Mouse (Mus musculus) T-cell, adult 2 months (primary cell): ENCODE measurements around the gene Tnik.

Experiments
- DNase-seq: peaks from one replicate; pipeline ENCODE4 v3.0.0; 2022; ENCODE audit warnings: low spot score

The Tnik gene

DNA sequence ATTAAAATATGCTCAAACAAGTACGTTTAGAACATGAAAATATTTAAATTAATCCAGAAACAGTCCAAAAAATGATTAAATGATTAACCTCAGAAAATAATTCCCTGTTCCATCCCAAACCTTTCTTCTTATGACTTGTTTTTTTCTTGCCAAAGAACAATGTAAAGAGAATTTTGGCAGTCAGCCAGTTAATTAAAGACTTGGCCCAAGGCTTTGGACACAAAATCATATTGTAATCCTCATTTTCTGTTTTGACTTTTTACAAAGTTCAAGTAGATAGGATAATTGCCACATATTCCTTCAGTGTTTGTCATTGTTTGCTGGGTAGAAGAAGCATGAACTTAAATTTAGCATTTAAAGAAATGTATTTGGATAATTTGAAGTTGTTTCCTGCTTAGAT, 353.4 kb downstream of the Tnik start:
- DNase-seq = no peak

DNA sequence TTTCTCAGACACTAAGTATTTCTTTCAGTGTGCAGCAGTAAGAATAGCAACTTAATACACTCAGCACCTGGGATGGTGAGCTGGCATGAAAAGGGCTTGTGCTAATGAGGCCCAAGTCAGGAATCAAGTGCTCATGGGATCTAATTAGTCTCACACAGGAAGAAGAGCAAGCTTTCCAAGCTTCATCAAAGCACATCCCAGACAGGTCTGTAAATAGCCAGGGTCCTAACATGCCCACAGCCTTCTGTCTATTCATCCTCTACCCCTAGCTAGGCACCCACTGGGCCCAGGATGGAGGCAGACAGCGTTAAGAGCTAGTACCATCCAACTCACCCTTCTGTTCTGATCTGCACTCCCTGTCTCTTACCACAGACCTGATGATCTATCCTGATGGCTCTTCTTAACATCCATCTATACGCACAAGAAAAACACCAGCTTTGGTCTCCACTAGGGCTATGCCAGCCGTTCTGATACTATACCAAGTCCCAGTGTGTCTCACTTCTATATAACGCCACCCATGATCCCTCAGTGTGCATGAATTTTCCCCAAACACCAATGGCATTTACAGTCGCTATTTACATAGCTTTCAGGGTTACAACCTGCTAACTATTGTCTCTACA, 354.1 kb downstream of the Tnik start:
- no peak for DNase-seq

DNA sequence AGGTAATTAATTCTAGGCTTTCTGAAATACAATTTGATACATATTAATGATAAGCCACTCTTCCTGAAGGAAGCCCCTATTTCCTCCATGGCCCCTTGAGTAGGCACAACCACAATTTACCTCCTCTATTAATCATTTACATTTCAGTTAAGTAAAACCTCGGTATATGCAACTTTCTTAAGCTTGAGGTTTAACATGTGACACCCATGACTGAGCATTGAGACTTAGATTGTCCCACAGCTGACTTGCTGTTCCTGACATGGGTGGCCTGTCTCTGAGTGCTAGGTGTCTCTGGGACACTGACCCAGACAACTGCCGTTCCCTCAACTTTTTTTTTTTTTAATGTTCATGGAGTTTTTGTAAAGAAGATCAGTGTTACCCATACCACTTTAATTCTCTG, 358.8 kb downstream of the Tnik start:
- no peak for DNase-seq

DNA sequence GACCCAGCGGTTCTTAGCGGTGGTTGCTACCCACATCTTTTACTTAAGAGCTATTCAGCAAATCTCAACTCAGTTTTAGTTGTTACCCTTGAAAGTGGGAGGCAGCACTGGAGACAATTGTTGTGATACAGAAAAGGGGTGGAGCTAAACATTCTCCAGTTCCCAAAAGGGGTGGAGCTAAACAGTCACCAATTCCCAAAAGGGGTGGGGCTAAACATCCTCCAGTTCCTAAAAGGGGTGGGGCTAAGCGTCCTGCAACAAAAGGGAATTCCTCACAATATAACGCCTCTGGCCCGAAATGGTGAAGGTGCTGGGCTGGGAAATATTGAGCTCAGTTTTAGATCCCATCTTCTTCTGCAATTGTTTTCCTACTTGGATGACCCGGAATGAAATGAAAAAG, 363.8 kb downstream of the Tnik start:
- DNase-seq = no peak

DNA sequence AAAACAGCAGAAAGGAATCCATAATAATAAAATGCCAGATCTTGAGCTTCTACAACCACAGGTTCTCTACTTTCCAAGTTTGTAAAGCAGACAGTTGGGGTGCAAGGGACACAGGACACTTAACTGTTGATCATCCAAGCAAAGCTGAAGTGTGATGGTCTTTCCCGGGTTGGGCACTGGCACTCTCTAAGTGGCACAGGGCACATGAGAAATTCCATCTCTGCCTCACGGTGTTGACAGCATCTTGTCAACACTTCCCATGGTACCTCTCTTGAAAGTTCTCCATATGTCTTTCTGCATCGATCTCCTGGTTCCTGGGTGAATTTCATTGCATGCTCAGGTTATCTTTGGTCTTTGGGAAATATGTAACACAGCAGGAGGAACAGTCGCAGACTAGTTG, 373.8 kb downstream of the Tnik start:
- DNase-seq = no peak

DNA sequence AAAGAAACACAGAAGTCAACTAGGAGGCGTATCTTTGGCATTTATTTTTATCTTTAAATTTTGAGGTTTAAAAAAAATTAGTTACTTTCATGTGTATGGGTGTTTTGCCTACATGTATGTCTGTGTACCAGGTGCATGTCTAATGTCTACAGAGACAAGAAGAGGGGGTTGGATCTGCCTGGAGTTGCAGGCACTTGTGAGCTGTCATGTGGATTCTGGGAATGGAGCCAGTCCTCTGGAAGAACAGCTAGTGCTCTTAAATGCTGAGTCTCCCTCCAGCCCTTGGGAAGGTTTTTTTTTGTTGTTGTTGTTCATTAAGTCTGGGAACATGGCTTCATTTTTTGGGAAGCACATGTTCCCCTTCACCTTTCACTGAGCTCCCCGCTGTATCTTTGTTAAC, 375.9 kb downstream of the Tnik start:
- no peak for DNase-seq

DNA sequence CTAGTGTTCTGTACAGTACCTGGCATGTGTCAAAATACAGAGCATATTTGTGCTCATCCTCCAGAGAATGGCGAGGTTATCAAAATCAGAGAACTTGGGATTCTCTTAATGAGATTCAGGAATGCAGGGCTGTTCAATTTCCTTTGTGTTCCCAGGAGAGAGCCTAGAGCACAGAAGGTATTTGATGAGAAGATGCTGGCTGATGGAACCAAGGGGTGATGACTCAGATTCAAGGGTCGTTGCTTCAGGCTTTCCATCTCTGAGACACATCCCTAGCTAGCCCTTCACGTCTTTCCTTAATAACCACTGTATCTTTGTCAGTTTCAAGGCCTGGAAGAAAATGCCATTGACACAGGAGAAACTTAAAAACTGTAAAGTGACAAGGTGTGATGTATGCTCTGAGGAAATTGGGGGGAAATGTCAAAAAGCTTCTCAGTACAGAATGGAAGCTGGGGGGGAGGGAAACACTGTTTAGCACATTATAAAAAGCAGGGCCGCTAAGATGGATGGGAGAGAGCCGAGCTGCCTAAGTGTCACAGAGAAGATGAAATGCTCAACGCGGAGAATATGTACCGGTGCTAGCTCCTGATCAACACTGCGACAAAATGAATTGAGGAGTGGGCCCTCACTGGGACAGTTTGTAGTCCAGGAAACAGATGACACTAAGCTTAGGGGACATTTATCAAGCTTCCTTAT, 380.4 kb downstream of the Tnik start:
- DNase-seq = no peak

DNA sequence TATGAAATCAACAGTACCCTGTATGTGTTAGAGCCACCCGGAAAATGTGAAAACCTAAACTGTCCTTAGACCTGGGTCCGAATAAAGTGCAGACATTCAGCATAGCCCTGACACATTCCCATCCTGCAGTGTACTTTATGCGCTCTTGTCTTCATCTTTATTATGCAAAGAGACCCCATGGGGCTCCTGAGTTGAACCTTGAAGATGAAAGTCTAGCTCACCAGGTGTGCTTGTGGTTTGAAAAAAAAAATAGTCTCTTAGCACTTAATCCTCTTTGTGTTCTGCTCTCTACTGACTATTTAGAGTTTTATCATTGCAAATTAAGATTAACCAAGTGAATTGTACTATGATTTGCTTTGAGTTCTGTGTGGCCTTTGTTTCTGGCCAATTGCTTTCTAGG, 389.6 kb downstream of the Tnik start:
- DNase-seq = no peak

DNA sequence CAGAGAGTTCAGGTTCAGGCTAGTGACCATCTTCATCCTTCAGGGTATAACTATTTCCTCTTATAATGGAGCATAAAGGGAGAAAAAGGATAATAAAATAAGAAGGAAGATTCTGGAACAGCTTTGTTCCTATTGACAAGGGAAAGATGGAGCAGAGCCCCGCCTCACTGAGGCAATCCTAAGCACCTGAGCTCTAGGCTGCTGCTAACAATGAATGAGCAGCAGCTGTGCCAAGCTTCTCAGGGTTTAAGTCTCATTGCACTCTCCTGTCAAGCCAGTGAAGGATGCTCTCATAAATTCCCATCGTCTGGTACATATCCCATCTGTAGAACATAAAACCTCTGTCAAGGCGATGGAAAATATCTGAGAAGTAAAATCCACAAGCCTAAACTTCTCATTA, 390.0 kb downstream of the Tnik start:
- no peak for DNase-seq

DNA sequence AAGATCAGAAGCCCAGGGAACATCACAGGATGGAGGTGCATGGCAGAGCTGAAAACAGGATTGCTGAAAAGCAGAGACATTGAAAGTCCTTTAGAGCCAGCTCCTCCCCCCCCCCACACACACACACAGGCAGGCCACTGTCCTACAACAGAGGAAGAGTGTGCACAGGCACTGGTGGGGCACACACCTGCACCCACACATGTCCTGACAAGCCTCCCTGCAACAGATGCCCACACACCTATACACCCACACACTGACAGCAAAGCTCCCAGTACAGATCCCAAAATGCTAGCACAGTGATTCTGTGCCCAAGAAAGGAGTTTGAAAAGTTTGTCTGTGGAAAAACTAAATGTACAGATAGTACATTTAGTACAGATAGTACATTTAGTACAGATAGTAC, 391.7 kb downstream of the Tnik start:
- no peak for DNase-seq

DNA sequence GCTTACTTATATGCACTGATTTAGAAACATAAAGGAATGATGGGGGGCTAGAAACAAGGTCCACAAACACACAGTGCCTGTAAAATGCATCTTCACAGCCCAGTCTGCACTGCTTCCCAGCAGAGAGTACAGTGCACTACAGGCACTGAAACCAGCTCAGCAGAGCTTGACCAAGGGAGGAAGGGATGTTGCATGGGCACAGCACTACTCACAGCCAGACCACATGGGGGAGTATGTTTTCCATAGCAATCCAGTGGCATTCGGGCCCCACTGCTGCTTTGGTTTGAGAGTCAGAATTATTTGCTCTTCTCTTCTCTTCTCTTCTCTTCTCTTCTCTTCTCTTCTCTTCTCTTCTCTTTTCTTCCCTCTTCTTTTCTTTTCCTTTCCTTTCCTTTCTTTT, 395.3 kb downstream of the Tnik start:
- no peak for DNase-seq

DNA sequence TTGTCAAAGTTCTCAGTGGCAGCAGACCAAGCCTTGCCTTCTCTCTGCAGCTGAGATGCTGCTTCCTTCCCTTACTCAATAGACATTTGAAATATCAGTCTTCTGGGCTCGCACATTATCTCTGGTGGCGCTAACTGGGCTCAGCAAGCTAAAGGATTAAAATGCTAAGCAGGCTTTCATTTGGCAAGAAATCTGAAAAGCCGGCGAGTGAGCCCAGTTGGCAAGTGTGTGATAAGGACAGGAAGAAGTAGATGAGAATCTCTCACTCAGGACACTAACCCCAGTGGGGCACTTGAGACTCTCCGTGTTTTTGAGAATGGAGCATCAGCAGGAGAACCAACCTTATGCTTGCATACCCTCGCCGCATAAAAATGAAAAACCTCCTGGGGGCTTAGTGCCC, 417.8 kb downstream of the Tnik start:
- no peak for DNase-seq

DNA sequence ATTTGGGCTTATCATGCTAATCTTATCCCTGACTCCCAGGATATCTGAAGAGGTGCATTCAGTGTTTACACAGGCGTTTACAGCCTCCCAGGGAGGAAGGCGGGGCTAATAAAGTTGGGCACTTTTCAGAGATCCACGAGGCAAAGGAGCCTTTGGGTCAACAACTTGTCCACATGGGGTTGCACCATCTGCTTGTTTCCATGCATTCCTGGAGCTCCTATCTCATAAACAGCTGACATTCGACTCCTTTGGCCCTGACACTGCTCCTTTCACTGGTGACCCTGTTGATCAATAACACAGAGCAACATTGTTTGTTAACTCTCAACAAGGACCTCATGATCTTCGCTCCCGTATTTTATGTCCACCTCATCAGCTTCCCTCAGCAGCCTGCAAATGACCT, 418.9 kb downstream of the Tnik start:
- no peak for DNase-seq

DNA sequence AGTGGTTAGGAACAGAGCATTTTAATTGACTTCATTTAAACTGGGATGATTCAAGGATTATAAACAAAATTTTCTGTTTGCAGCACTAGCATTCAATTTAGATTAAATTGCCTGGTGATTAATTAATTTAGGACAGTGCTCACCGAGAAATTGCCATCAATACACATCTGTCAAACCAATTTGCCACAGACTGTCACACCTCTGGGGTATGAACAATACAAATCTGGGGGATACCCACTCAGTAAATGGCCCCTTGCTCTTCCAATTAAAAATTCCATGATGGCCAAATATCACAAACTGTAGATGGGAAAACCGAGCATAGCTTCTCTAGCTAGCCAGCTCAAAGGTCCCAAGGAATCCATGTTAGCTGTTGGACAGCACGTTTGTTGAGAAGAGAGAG, 419.4 kb downstream of the Tnik start:
- no peak for DNase-seq

DNA sequence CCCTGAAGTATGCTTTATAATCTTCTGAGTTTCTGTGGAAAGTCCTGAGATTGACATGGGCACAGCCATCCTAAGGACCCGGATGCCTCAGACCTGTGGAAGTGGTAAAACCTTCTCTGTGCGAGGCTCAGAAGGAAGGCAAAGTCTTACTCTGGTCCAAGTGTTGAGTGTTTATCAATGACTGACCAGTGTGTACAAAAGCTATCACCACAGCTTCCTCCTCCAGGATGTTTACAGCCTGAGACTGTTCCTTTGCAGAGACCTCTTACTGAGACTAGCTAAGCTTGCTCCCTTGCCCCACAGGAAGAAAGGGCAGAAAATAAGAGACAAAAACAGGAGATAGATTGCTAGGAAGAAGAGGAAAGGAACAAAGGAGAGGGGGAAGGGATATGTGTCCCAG, 422.5 kb downstream of the Tnik start:
- no peak for DNase-seq

DNA sequence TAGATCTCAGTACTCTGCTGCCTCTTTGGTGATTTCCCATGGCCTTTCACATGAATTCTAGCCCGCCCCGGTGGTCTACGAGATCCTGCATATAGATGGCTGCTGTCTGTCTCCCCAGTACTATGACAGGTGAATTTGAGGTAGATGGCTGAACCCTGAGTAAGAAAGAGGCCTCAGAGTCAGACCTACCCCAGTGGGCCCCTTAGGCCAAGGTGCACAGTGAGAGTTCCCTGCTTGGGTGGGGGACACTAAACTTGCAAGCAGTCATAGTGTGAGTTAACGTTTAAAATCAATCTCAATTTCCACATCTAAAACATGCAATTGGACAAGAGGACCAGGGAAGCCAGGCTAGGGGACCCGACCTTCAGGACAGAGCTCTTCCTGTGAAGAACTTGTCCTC, 431.8 kb downstream of the Tnik start:
- no peak for DNase-seq

DNA sequence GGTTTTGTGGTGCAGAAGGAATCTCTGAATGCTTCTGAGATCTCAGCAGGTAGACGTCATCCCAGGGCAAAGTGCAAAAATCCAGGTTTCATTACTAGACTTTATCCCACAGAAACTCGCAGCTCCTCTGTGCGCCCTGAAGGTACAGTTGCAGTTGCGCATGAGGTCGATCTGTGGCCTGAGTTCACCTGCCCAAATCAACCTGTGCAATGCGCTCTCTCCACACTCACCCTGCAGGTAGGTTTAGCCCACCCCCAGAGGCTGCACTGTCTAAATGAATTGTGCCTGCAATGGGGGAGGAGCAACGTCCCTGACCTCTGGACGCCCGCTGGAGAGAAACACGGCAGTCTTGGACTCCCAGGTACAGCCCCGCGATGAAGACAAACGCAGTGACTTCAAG, 432.6 kb downstream of the Tnik start:
- no peak for DNase-seq

DNA sequence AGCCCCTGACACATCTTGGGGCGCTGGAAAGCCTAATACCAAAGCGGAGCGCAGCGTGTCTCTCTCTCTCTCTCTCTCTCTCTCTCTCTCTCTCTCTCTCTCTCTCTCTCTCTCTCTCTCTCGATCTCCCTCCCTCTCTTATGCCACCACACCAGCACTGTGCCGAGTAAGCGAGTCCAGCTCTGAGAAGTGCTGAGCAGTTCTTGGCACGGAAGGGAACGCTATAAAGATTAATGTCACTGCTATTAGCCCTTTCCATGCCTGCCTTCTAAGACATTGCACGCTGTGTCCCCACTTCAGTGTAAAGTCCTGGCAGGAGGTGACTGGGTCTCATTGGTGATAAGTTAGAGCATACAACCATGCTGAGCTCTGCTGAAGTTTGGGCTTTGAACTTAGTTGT, 433.1 kb downstream of the Tnik start:
- no peak for DNase-seq

DNA sequence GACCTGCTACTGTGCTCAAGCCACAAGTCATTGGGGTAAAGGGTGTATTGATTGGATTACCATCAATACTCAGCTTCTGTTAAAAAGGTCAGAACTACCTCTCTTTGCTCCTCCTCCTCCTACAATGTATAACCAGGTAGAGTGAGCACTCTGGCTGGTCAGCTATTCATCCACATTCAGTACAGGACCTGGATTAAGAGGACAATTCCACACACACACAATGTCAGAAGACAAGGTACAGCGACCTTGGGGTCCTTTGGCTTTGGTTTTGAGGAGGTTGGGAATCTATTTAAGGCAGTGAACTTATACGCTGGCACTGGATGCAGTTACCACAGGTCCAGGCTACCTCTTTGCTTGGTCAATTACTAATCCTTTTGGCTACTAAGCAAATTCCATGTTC, 434.8 kb downstream of the Tnik start, which contains the start of gene Slc2a2:
Gene Slc2a2 (plus strand): TSS at position 107 of the 400 bp plus-strand sequence.
- DNase-seq = no peak

DNA sequence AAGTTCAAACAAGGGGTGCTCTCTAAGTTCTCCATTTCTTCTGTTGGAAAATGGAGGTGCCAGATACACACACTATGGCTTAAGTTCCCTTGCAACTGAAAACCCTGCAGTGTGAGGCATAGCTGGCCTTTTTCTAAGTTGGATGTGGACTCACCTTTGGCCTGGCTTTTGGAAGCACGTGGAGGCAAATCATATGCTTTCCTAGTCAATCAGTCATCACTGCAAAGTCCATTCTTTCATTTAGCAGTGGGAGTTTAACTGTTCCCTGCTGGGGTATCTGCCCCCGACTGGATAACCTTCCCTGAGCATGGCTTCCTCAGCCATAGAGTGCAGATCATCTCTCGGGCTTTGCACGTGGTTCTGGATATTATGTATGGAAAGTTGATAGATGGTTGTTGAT, 436.6 kb downstream of the Tnik start:
- no peak for DNase-seq

DNA sequence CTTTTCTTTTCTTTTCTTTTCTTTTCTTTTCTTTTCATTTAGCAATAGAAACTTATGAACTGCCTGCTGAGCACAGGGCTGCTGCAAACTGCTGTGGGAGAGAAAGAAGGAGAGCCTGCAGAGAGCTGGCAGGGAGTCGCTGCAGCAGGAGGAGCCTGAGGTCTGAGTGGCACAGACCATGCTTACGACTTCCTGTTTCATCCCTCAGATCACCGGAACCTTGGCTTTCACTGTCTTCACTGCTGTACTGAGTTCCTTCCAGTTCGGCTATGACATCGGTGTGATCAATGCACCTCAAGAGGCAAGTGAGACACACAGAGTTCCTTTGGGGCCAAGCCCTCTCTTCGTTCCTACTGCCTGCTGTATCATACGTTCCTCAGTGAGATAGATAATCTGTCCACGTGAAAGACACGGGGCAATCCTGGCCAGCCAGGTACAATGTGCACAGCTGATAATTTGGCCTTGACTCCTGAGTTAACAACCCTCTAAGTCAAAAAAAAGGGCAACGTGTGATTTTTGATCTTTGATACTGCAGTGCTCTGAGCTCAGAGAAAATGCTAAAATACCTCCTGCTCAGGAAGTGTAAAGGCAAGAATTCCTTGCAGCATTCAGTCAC, 442.6 kb downstream of the Tnik start:
- DNase-seq = peak; percentile 3

DNA sequence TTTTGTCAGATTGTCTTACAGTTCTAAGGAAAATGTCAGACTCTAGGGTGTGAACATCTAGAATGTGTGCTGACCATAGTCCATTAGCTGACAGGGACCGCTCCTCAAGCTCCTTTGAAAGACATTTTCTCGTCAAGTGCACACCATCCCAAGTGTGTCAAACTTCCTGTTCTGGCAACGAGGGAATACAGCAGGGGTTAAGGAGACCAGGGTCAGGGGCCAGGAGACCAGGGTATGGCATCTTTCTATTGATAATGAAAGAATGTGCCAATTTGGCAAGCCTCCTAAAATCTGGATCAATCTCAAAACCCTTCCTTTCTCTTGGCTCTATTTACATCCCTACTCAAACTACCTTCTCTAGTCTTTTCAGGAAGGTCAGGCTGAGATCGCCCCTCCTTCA, 443.7 kb downstream of the Tnik start:
- DNase-seq = no peak

DNA sequence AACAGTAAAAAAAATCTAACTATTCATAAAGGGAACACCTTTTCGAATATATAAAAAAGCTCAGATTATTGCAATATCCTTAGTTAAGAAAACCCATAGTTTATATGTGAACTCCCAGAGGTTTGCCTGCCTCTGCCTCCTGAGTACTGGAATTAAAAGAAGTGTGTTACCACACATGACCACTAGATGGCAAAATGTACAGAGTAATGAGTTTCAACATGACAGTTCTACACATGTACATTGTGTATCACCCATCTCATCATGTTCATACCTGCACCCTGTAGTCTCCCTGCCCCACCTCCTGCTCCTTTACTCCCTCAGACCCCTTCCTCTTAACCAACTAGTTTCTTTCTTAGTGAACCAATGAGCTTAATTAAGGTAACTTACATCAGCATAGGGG, 446.7 kb downstream of the Tnik start:
- peak; percentile 15 for DNase-seq
